31 mouse cellular contexts compared by ENCODE assay signal in genomic region chr9:120663181-120663580, GRCm38 (mm10).
"Had no signal": no experiment of that assay in that cellular context is flagged by ENCODE, and none has a peak within 500 bp of the region (broad histone marks: within the 10 kb centered on the region; RNA-seq: fewer than 3 reads in every experiment).

No protein-coding gene starts in this region.

- H3K9me3 ChIP-seq: limb, embryonic 10.5 days; limb, embryonic 12.5 days; limb, embryonic 13.5 days; limb, embryonic 15.5 days; liver, embryonic 12.5 days; liver, embryonic 13.5 days; liver, embryonic 15.5 days; lung, embryonic 15.5 days; midbrain, embryonic 10.5 days; midbrain, embryonic 12.5 days; midbrain, embryonic 13.5 days; midbrain, embryonic 15.5 days; neural tube, embryonic 12.5 days had no signal

- DNase-seq: left cerebral cortex, postnatal 4 days; liver; liver, embryonic 13.5 days; liver, postnatal 0 days; lung, adult 18-20 months; lung, adult 2 months; lung, embryonic 14.5 days; lung, postnatal 10 days; lung, postnatal 14 days; lung, postnatal 36 days; lung, postnatal 4 days; midbrain, embryonic 14.5 days had no signal

- H3K4me2 ChIP-seq: limb, embryonic 12.5 days; limb, embryonic 13.5 days; limb, embryonic 15.5 days; liver, embryonic 11.5 days; liver, embryonic 12.5 days; liver, embryonic 13.5 days; liver, embryonic 15.5 days; lung, embryonic 14.5 days; lung, embryonic 15.5 days; midbrain, embryonic 12.5 days; midbrain, embryonic 13.5 days; midbrain, embryonic 15.5 days; neural tube, embryonic 12.5 days had no signal

- H3K4me1 ChIP-seq: liver, embryonic 12.5 days; liver, embryonic 13.5 days; liver, embryonic 15.5 days; lung, embryonic 15.5 days; megakaryocyte, embryonic 14.5 days; midbrain, embryonic 13.5 days; midbrain, embryonic 15.5 days; neural tube, embryonic 12.5 days had no signal

- ATAC-seq: liver, embryonic 12.5 days; liver, postnatal 0 days; lung, postnatal 0 days; midbrain, embryonic 13.5 days; midbrain, embryonic 15.5 days; midbrain, embryonic 16.5 days had no signal

- H3K36me3 ChIP-seq: limb, embryonic 10.5 days; limb, embryonic 12.5 days; limb, embryonic 13.5 days; limb, embryonic 15.5 days; liver, embryonic 12.5 days; liver, embryonic 13.5 days; liver, embryonic 15.5 days; lung, embryonic 15.5 days; midbrain, embryonic 10.5 days; midbrain, embryonic 12.5 days; midbrain, embryonic 13.5 days; midbrain, embryonic 15.5 days; neural tube, embryonic 12.5 days had no signal

- H3K4me3 ChIP-seq: limb, embryonic 10.5 days; limb, embryonic 12.5 days; limb, embryonic 13.5 days; limb, embryonic 15.5 days; liver, embryonic 12.5 days; liver, embryonic 13.5 days; liver, embryonic 15.5 days; lung, embryonic 15.5 days; megakaryocyte, embryonic 14.5 days; midbrain, embryonic 10.5 days; midbrain, embryonic 12.5 days; midbrain, embryonic 13.5 days; midbrain, embryonic 15.5 days; myocyte; neural tube, embryonic 12.5 days had no signal

- H3K9ac ChIP-seq: limb, embryonic 12.5 days; limb, embryonic 13.5 days; limb, embryonic 15.5 days; liver, embryonic 12.5 days; liver, embryonic 13.5 days; liver, embryonic 14.5 days; liver, embryonic 15.5 days; liver, postnatal 0 days; lung, embryonic 14.5 days; lung, embryonic 15.5 days; midbrain, embryonic 12.5 days; midbrain, embryonic 13.5 days; midbrain, embryonic 15.5 days; neural tube, embryonic 12.5 days had no signal

- H3K27me3 ChIP-seq: limb, embryonic 12.5 days; limb, embryonic 13.5 days; limb, embryonic 15.5 days; liver, embryonic 12.5 days; liver, embryonic 13.5 days; liver, embryonic 15.5 days; lung, embryonic 15.5 days; midbrain, embryonic 12.5 days; midbrain, embryonic 15.5 days; neural tube, embryonic 12.5 days had no signal

- H3K27ac ChIP-seq: limb, embryonic 10.5 days; limb, embryonic 12.5 days; limb, embryonic 13.5 days; limb, embryonic 15.5 days; liver, embryonic 12.5 days; liver, embryonic 13.5 days; liver, embryonic 14.5 days; liver, embryonic 15.5 days; lung, embryonic 15.5 days; macrophage; midbrain, embryonic 10.5 days; midbrain, embryonic 12.5 days; midbrain, embryonic 13.5 days; midbrain, embryonic 15.5 days; neural tube, embryonic 12.5 days had no signal
